ENCODE assay signal across 27 mouse cellular contexts in the genomic region with DNA sequence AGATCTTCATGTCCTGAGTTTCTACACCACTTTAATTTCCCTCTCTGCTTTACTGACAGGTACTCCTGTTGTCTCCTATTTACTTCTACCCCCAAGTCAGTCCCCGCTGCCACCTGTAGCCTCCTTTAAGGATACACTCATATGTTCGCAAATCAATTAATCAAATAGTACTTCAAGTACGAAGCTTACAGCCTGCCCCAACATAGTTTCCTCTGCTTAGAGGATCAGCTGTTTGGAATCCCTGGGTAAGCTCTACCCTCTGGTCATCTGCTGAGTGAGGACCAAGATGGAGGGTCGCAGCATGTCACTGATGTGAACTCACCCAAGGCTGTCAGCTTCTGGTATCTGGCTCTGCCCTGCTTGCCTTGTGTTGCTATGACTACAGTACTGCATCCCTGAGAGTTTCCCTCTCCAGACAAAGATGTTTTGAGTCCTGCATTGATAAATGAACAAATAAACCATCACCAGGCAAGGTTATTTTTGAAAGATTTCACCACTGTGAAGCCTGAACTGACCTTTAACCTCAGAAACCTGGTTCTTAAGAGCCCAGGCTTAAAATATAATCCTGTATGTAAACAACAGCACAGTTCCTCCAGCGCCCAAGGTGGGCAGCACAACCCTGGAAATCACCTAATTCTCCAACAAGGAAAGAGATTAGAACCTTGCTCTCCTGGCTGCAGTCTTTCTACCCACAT.
DNase-seq lines count a peak whose midpoint lies in the region; ATAC-seq lines count a peak whose summit lies in the region.
"Had no signal": no experiment of that assay in that cellular context is flagged by ENCODE, and none has a peak within 500 bp of the region (broad histone marks: within the 10 kb centered on the region; RNA-seq: fewer than 3 reads in every experiment).

No protein-coding gene starts in this region.

- H3K27ac ChIP-seq in hindbrain, embryonic 16.5 days (ENCODE audit: low read depth, low read length), result no peak overlapping the region
- no peak overlapping the region for H3K27ac ChIP-seq in hindbrain, embryonic 12.5 days
- H3K27ac ChIP-seq in embryonic facial prominence, embryonic 10.5 days (replicated peaks), result no peak overlapping the region
- no peak overlapping the region for H3K27ac ChIP-seq in midbrain, embryonic 16.5 days (ENCODE audit: low read length)
- H3K27ac ChIP-seq: heart, adult 2 months; heart, embryonic 13.5 days; kidney, postnatal 0 days; limb, embryonic 10.5 days; neural tube, embryonic 12.5 days had no signal

- no peaks in the 10 kb centered on the region for H3K36me3 ChIP-seq in hindbrain, embryonic 16.5 days (ENCODE audit: control insufficient read depth, insufficient read depth, low read length)
- no peaks in the 10 kb centered on the region for H3K36me3 ChIP-seq in hindbrain, embryonic 12.5 days
- no peaks in the 10 kb centered on the region for H3K36me3 ChIP-seq in embryonic facial prominence, embryonic 10.5 days (replicated peaks)
- H3K36me3 ChIP-seq in midbrain, embryonic 16.5 days (ENCODE audit: control insufficient read depth, insufficient read depth, low read length), result no peaks in the 10 kb centered on the region
- H3K36me3 ChIP-seq: G1E; heart, embryonic 13.5 days; limb, embryonic 10.5 days; neural tube, embryonic 12.5 days had no signal

- peak; percentile 48 for DNase-seq in embryo, embryonic 10 days (ENCODE audit: low spot score)
- DNase-seq in embryonic facial prominence, embryonic 10.5 days (ENCODE audit: low spot score), result peak; percentile 16
- no peak for DNase-seq in left cerebral cortex, adult 11 months (ENCODE audit: low spot score)
- DNase-seq in testis, postnatal 14 days (ENCODE audit: low spot score), result no peak
- DNase-seq in cerebellum, postnatal 36 days, result no peak
- DNase-seq: adrenal gland, postnatal 36 days; B cell, adult 2 months; cerebellum, adult 9-10 months; gastrocnemius, postnatal 14 days; heart, adult 2 months; kidney, adult 11 months; liver; liver, postnatal 0 days; right cerebral cortex, adult 18-20 months; thymus, adult 2 months had no signal

- no peak overlapping the region for H3K4me3 ChIP-seq in hindbrain, embryonic 16.5 days (ENCODE audit: low read length)
- H3K4me3 ChIP-seq in hindbrain, embryonic 12.5 days, result no peak overlapping the region
- H3K4me3 ChIP-seq in embryonic facial prominence, embryonic 10.5 days, result no peak overlapping the region
- no peak overlapping the region for H3K4me3 ChIP-seq in midbrain, embryonic 16.5 days (ENCODE audit: low read depth, low read length)
- H3K4me3 ChIP-seq: heart, adult 2 months; heart, embryonic 13.5 days; limb, embryonic 10.5 days; neural tube, embryonic 12.5 days had no signal

- H3K9ac ChIP-seq in hindbrain, embryonic 16.5 days (ENCODE audit: low read depth, low read length), result no peak overlapping the region
- no peak overlapping the region for H3K9ac ChIP-seq in hindbrain, embryonic 12.5 days
- H3K9ac ChIP-seq in midbrain, embryonic 16.5 days (ENCODE audit: low read depth, low read length), result no peak overlapping the region
- H3K9ac ChIP-seq: heart, embryonic 13.5 days; liver, postnatal 0 days; neural tube, embryonic 12.5 days had no signal

- H3K9me3 ChIP-seq in hindbrain, embryonic 16.5 days (ENCODE audit: control insufficient read depth, low read length), result no peaks in the 10 kb centered on the region
- H3K9me3 ChIP-seq in hindbrain, embryonic 12.5 days (replicated peaks), result no peaks in the 10 kb centered on the region
- H3K9me3 ChIP-seq in embryonic facial prominence, embryonic 10.5 days, result no peaks in the 10 kb centered on the region
- no peaks in the 10 kb centered on the region for H3K9me3 ChIP-seq in midbrain, embryonic 16.5 days (replicated peaks; ENCODE audit: control insufficient read depth, low read length, poor library complexity, severe bottlenecking)
- H3K9me3 ChIP-seq: G1E; heart, embryonic 13.5 days; limb, embryonic 10.5 days; neural tube, embryonic 12.5 days had no signal

- 72% methylated on average over 5 of the region's 5 CpGs for WGBS in hindbrain, embryonic 16.5 days
- WGBS in hindbrain, embryonic 12.5 days, result 74% methylated on average over 5 of the region's 5 CpGs
- 68% methylated on average over 5 of the region's 5 CpGs for WGBS in embryonic facial prominence, embryonic 10.5 days
- 75% methylated on average over 5 of the region's 5 CpGs for WGBS in midbrain, embryonic 16.5 days

- peak; percentile 72; the same call in 1 of the 2 replicates for ATAC-seq in hindbrain, embryonic 16.5 days
- no peak for ATAC-seq in hindbrain, embryonic 12.5 days (ENCODE audit: low FRiP score)
- peak; percentile 85 for ATAC-seq in midbrain, embryonic 16.5 days
- ATAC-seq: forebrain, embryonic 16.5 days; liver, postnatal 0 days; lung, postnatal 0 days; Patski had no signal

- no peaks in the 10 kb centered on the region for H3K27me3 ChIP-seq in hindbrain, embryonic 16.5 days (replicated peaks; ENCODE audit: control insufficient read depth, insufficient read depth, low read length)
- no peaks in the 10 kb centered on the region for H3K27me3 ChIP-seq in hindbrain, embryonic 12.5 days
- peaks cover 26% of the 10 kb centered on the region for H3K27me3 ChIP-seq in embryonic facial prominence, embryonic 10.5 days (replicated peaks; ENCODE audit: low read depth, poor library complexity, severe bottlenecking)
- H3K27me3 ChIP-seq in midbrain, embryonic 16.5 days (ENCODE audit: control insufficient read depth, insufficient read depth, low read depth, low read length), result no peaks in the 10 kb centered on the region
- H3K27me3 ChIP-seq: CH12.LX; heart, embryonic 13.5 days; neural tube, embryonic 12.5 days; Patski had no signal

- H3K4me2 ChIP-seq in hindbrain, embryonic 16.5 days (ENCODE audit: low read length), result no peak overlapping the region
- no peak overlapping the region for H3K4me2 ChIP-seq in hindbrain, embryonic 12.5 days (replicated peaks)
- no peak overlapping the region for H3K4me2 ChIP-seq in midbrain, embryonic 16.5 days (ENCODE audit: low read length)
- H3K4me2 ChIP-seq: heart, embryonic 13.5 days; neural tube, embryonic 12.5 days had no signal

- H3K4me1 ChIP-seq in hindbrain, embryonic 16.5 days (ENCODE audit: control insufficient read depth, insufficient read depth, low read depth, low read length), result no peaks in the 10 kb centered on the region
- no peaks in the 10 kb centered on the region for H3K4me1 ChIP-seq in hindbrain, embryonic 12.5 days
- peaks cover 24% of the 10 kb centered on the region for H3K4me1 ChIP-seq in embryonic facial prominence, embryonic 10.5 days
- H3K4me1 ChIP-seq in midbrain, embryonic 16.5 days (ENCODE audit: control insufficient read depth, insufficient read depth, low read length), result no peaks in the 10 kb centered on the region
- H3K4me1 ChIP-seq: heart, embryonic 13.5 days; neural tube, embryonic 12.5 days had no signal

Comparison
In these comparisons a context has a peak if more than half of its experiments do, and no peak if none do; other contexts are left out.
1. DNase-seq: peak in embryo, embryonic 10 days (single experiment) and embryonic facial prominence, embryonic 10.5 days (single experiment); none in left cerebral cortex, adult 11 months (single experiment), testis, postnatal 14 days (single experiment) and cerebellum, postnatal 36 days (0 of 2).